Mouse (Mus musculus) urinary bladder, adult 18-20 months (tissue): ENCODE results near the gene Prap1.
"Not testable (repeated sequence)": the region's sequence is repeated elsewhere in the genome, so short reads cannot be mapped to it uniquely, and the experiment has no call there.

ENCODE experiments used
- DNase-seq, 2 experiments: peaks; one replicate each; pipeline ENCODE4 v3.0.0; 2022; ENCODE audit warnings: low spot score in 2 of 2, mixed read lengths in 2 of 2

Prap1 gene

DNA sequence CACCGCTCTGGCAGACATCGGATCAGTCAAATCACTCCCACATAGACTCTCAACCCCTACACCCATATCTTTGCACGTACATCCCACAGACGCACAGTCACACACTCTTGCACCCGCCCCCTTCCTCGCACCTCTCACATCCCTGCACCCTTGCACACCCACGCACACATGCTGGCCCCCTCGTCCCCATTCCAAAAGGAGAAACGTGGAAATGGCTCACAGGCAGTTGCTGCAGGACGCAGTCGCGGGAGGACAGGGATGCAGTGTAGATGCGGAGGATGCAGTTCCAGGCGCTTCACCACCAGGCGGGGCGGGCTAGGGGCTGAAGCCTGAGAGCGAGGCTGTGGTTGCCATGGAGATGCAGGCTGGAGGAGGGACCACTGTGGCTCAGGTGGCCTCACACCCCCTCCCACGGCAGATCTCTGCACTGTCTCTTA is 10.9 kb upstream of the Prap1 start, which contains the start of gene Caly:
Gene Caly, minus strand, starts transcription at position 307 of the 437 bp plus-strand sequence.
- no peak for DNase-seq

DNA sequence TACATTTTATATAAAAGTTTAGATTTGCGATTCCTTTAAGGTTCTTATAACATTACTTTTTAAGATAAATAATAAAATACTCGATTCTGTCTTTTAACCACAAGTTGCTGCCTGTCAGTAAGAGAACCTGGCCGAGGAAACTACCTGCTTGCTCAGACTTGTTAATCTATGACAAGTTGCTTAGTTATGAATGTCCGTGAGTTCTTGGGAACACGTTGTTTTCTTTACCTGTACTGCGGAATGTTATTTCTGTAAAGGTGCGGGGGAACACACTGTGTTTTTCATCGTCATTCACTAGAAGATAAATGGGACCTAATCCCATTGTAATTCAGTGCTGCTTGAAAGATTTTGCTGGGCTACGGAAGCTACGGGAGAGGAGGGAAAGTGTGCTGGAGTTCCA is 2.6 kb upstream of the Prap1 start:
- DNase-seq: no peak

DNA sequence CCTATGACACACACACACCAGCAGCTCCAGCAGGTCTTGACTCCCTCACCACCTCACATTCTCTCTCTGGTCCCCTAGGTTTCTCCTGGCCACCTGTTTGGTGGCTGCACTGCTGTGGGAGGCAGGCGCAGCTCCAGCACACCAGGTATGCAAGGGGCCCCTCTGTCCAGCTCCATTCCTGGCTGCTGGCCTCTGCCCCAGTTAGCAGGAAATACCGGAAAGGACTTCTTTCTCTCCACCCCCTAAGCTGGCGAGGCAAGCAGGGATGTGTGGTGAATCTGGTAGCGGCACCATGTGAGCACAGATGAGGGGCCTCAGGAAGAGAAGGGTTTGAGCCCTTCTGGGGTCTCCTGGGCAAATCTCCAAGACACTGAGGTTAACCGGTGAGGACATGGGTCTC is 1.8 kb downstream of the Prap1 start:
- peak; percentile 43 to 50 for DNase-seq

DNA sequence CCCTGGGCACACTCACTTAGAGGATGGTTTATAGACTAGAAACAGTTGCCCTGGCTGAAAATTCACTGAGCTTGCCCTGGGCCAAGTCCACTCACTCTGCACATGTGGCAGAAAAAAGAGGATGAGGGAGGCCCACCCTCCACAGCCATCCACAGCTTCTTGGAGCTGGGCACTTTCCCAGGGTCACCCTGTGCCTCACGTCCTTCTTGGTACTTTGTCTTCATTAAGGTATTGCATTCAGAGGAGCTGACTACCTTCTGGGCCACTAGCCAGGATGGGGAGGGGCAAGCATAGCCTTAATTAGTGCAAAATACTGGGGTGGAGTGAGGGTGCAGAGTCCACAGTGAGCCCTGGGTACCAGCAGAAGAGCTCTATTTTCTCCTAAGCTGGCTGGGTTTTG is 2.4 kb downstream of the Prap1 start:
- no peak for DNase-seq

DNA sequence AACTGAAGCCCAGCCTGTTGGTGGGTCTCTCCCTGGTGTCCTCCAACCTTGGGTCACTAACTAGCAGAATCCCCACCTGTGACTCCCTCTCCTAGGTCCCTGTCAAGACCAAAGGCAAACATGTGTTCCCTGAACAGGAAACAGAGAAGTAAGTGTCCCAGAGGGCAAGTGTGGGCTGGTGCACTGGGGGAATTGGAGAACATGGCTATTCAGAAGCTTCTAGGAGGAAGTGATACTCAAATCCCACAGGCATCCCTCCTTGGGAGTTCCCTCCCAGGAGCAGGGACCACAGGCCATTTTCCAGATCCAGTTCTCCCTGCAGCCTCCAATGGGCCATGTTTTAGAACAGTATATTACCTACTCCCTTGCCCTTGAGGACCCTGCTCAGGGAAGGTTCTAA is 2.9 kb downstream of the Prap1 start:
- no peak for DNase-seq

DNA sequence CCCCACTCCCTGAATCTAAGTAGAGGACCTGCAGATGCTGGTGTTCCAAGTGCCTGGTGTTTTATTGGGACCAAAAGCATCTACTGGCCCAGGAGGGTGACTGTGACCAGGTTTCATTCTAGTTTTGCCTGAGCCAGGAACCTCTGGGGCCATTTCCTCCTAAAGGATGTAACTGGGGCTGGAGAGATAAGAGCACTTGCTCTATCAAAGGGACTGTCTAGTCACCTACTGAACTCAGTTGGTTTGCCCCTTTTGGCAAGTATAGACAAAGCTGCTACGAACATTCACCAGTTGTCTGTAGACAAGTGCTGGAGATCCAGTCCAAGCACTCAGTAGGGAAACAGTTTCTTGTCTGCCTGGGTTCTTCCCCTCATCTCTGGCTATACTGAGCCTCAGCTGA is 5.3 kb downstream of the Prap1 start:
- DNase-seq: no peak

DNA sequence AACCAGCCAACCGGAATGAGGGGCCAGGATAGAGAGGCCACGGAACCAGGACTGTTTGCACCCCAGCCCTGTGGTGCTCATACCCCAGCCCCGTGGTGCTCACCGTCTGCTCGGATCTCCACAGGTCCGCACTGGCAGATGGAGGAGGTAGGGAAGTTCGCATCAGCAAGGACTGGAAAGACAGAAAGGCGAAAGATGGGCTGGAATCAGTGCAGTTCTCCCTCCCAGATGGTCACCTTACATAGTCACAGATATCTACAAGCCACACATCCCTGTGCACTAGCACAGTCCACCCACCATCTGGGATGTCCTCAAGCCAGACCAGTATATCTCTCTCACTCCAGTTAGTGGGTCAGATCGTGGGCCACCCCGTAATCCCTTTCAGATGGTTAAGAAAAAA is 8.3 kb downstream of the Prap1 start:
- DNase-seq: no peak

DNA sequence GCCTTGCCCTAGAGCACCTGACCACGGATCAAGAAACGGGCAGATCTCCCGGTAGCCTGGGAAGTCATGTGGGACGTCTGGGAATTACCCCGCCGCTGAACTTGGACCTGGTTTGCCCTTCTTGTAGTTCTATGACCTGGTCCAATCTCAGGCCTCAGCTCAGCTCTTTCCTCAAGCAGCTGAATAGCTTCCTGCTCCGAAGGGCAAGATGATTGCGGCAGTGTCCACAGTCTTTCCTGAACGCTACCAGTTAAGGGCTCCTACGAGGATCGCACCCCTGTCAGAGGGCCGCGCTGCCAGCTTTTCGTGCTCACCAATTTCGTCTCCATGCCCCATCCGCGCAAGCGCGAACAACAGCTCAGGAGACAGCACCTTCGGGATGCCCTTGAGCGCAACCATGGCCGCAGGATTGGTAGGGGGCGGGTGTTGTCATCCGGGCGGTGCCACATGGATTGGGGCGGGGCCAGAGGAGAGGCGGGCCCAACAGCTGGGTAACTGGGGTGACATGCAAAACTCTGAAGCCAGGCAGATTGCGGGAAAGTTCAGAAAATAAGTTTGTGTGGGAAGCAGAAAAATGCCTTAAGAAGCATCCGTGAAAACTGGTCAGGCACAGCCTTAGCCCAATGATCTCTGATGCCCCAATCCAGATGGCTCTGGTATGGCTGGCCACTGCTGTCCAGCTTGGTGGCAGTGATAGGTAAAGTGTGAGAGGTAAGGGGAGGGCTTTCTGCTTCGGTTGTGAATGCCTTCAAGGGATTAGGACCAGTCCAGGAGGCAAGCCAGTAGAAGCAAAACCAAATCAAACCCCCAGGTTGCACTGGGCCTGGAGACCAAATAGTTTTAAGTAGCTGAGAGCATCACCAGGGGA is 9.0 kb downstream of the Prap1 start, which contains the start of gene Fuom:
Gene Fuom, minus strand, starts transcription at position 449 of the 868 bp plus-strand sequence.
- peak; percentile 85 to 89 for DNase-seq

DNA sequence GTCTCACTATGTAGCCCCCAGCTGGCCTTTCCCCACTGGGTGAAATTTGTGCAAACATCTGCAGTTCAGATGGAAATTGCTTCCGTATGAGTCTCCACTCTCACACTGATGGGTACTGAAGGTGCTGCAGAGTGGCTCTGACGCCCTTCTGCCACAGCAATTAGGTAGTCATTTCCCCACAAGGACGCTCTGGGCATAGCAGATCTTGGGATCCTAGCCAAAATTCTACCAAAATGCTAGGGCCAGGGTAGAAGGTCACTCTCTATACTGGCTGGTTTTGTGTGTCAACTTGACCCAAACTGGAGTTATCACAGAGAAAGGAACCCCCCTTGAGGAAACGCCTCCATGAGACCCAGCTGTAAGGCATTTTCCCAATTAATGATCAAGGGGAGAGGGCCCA is 10.8 kb downstream of the Prap1 start:
- no peak for DNase-seq

DNA sequence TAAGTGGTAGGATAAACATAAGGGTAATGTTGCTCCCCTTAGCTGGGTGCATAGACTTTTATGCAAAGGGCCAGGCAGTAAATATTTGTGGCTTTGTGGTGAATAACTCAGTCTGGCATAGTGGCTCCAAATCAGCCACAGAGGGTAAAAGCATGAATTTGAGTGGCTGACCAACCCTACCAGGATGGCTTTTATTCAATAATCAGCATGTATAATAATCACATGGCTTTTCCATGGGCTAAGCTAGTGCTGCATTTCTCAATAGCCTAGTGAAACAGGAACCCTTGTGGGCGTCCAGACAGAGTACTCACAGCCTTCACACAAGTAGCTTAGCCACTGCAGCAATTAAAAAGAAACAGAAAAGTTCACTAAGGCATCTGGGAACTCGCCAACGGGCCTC is 18.7 kb downstream of the Prap1 start:
- no peak for DNase-seq

DNA sequence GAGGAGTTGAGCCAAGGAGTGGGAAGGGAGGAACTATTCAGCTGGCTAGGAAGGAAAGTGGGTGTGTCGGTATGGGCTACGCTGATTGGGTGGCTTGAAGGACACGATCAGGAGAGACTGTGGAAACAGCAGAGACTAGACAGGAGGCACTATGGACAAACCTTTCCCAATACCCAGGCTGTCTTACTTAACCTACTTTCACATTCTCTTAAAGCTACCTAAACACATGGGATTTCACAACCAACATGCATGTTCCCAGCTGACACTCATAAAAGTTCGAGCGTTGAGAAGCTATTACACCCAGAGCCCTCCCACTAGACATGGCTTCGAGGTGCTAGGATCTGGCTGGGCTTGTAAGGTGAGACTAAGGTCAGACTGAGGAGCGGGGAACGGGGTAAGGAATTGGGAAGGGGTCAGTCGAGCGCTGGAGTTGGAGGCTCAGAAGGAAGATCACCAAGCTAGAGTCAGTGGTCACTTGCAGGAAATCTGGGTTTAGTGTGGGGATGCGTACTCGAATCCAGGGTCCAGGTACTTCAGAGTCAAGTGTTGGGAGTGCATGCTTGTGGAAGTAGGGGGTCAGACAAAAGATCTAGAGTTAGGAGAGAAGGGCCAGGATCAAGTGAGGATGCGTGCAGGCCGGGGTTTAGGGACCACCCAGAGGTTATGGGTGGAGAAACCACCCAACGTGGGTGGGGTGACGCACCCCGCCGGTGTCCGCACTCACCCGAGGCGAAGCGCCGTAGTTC is 22.6 kb downstream of the Prap1 start, which contains the start of gene Paox:
Gene Paox, plus strand, starts transcription at position 217 of the 746 bp plus-strand sequence.
- DNase-seq: no peak

DNA sequence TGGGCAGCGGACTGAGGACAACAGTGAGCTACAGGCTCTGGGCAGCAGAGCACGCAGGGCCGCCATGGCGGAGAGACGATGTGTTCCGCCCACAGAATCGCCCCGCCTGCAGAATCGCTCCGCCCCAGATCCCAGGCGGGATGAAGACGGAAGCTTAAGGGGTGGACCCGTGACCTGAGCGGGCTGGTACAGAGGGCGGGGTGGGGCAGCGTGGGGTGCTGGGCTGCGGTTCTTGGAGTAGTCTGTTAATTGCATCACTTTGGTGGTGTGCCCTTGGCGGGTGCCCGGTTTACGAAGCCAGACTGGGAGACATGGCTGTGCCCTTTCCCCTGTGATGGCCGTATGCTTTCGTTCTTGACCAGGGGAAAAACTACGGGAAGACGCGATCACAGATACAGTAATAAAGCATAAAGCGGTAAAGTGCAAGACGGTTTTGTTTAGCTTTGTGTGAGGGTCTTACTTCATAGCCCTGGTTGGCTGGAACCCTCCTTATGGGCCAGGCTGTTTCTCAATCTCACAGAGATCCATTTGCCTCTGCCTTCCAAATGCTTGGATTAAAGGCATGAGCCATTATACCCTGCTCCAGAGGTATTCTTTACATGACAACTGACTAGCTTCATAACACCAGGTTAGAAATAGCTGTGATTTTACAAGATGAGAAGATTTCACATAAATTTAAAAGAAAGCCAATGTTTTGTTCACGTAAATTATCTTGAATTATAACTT is 23.3 kb downstream of the Prap1 start, which contains the start of gene Echs1:
Gene Echs1, minus strand, starts transcription at position 148 of the 726 bp plus-strand sequence.
- DNase-seq: peak; percentile 90

DNA sequence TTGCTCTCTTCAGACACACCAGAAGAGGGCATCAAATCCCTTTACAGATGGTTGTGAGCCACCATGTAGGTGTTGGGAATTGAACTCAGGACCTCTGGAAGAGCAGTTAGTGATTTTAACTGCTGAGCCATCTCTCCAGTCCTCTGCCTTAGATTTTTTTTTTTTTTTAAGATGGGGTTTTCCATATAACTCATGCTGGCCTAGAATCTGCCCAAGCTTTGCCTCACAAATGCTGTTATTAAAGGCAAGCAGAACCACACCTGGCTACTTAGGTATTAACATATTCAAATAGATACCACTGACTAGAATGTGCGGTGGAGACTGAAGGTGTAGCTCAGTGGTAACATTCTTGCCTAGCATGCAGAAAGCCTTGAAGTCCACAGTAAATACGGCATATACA is 27.3 kb downstream of the Prap1 start:
- DNase-seq: no peak

DNA sequence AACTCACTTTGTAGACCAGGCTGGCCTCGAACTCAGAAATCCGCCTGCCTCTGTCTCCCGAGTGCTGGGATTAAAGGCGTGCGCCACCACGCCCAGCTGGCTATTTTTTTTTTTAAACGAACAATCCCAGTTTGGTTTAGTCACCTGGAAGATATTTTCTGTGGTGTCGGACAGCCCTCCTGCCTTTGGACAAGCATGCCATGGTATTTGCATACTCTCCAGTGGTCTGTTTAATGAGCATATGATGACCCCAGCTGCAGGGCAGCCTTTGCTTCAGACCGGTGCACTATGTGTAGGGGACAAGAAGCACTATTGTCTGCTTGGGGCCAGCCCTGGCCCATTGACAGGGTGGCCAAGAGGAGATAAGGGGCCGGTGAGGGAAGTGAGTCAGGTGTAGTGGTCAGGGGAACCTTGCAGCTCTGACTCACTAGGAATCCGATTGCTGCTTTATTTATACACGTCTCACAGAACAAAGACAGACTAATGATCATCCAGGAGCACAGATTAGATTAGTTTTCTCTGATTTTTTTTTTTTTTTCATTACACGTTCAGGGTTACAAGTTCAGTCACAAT is 28.2 kb downstream of the Prap1 start:
- peak in 1 of 2 experiments; percentile 25 for DNase-seq

DNA sequence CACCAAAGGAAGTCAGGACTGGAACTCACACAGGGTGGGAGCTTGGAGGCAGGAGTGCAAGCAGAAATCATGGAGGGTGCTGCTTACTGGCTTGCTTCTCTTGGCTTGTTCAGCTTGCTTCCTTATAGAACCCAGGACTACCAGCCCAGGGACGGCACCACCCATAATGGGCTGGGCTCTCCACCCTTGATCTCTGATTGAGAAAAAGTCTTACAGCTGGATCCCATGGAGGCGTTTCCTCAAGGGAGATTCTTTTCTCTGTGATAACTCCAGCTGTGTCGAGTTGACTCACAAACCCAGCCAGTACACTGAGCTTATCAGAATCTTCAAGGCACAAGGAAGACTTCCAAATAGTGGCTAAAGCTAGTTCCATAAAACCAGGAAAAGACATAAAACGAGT is 29.6 kb downstream of the Prap1 start:
- DNase-seq: no peak

DNA sequence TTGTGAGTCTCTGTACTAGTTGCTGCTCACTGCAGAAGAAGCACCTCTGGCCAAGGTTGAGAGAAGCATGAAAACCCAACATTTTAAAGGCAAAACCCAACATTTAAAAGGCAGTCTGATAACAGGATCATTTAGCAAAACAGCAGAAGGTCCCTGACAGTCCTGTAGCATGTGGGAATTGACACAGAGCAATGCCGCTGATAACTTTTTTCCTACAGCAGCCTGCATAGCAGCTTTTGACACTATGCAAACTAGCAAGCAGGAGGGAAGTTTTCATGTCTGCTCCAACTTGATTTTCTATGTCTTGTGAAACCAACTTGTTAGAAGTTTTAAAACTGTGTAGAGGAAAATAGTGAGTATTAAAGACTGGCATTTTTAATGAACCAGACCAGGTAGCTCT is 31.2 kb downstream of the Prap1 start:
- DNase-seq: no peak

DNA sequence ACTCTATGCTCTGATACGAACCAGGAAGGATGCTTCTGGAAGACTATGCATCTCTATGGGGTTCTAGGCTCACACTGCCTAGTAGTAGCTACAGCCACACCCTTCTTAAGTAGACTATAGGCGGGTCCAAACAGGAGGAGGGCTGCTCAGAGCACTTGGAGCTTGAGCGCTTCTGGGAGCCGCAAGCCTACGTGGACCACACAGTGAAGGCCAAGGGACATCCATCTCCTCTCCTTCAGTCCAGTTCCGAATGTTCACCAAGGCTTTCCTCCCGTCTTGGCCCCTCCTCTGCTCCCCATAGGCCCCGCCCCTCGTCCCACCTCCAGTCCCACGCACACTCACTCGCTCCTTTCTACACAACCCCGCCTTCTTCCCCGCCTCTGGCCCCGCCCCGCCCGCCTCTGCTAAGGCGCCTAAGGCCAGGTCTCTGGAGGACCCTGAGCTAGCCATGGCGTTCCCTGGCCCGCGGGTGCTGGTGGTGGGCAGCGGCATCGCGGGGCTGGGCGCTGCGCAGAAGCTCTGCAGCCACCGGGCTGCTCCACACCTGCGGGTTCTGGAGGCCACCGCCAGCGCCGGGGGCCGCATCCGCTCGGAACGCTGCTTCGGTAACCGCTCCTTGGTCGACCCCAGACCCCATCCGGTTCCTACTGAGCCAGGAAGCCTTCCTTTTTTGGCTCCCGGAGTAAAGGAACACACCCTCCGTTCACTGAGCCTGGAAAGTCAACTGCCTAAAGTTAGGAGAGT is 32.3 kb downstream of the Prap1 start:
- peak; percentile 94 for DNase-seq

DNA sequence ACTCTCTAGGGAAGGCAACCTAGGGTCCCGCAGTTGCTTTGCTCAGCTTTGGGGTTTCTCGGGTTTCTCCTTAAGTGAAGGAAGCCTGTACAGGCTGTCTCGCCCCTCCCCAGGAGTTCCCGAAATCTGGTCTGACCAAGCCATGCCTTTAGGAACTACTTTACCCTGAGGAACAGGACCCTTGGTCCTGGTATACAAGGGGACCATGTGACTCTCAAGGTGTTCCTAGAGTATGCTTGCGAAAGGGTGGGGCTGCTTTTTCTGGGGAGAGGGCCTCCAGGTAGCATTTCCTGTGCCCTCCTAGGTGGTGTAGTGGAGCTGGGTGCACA is 32.8 kb downstream of the Prap1 start:
- no peak for DNase-seq

DNA sequence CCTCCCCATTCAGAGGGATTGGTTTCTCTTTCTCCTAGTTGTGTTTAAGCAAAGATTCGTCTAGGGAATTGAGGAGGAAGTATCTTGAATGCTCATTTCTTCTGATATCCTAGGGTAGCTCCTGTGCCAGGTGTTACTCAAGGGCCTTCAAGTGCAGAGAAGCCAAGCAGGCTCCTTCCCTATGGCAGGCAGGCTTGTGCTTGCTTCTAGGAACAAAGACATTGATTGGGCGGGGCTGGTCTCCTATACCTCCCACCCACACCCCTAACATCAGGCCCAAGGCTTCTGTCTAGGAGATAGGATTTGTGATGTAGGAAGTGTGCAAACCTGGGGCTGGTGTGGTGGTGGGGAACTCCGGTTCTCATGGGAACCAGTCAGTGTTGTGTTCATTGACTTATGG is 33.7 kb downstream of the Prap1 start:
- no peak for DNase-seq

DNA sequence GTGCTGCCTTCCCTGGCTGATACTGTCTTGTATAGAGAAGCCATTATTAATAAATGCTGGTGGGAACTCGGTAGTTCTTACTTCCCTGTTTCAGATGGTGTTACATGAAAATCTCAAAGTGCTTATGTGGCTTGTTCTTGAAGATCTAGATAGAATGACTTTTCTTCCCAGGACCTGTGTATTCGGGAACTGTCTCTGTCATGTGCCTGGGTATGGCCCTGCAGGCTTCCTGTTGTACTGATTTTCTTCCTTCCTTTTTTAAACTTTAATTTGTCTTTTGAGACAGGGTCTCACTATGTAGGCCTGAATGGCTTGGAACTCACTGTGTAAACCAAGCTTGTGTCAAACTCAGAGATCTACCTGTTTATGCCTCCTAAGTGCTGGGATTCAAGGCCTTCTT is 34.7 kb downstream of the Prap1 start:
- no peak for DNase-seq

DNA sequence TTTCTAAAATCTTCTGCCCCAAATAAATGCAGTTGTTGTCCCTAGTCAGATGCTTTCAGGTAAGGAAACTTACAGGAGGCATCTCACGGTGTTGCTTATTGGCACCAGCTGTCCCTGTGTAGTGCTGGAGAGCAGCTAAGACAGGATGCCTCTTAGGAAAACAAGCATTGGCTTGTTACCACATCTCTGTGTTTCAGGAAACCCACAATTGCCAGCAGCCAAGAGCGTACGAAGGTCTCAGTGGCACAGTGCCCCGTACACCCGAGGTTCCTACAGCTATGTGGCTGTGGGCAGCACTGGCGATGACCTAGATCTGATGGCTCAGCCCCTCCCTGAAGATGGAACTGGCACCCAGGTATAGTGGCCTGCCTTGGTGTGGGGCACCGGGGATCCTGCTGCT is 39.0 kb downstream of the Prap1 start:
- not testable (repeated sequence) for DNase-seq
